Mouse (Mus musculus): ENCODE data around the gene Sparcl1.

- TF ChIP-seq CTCF (IDR thresholded peaks at IDR 0.05) (peak; percentile 37), EP300 (IDR thresholded peaks at IDR 0.05; ENCODE audit: insufficient read depth, low read depth, low read length) (peak; percentile 73; the same call in 1 of the 2 replicates), POLR2A (IDR thresholded peaks at IDR 0.05; ENCODE audit: insufficient read depth, low read depth, low read length) (peak; percentile 57)
Measured at GRCm38 (mm10) chr5:104112016-104112415, 1.5 kb downstream of the Sparcl1 start.
